Mouse (Mus musculus) liver, embryonic 13.5 days (tissue): ENCODE results near the gene Dhrs1. TPM values are rescaled to one million over a fixed set of nuclear protein-coding genes. Genes with fewer than 3 reads are reported as not detected.

Experiments used
- ATAC-seq: fragments of 200-750 bp; cut with Nextera tagmentation; 2 replicates; pipeline ENCODE4 v1.8.0; 2017; ENCODE audit warnings: low read depth, mild to moderate bottlenecking, moderate number of reproducible peaks, moderate library complexity
- DNase-seq: peaks from one replicate; pipeline ENCODE4 v3.0.0; 2022
- H3K27ac ChIP-seq: fragments of 300-500 bp; sonication (generic); 2 replicates; pipeline ENCODE4 v1.5.1; 2015; ENCODE audit warnings: moderate library complexity, mild to moderate bottlenecking, inconsistent platforms
- H3K27me3 ChIP-seq: fragments of 300-500 bp; sonication (generic); 2 replicates; pipeline ENCODE4 v1.6.1; 2015; ENCODE audit warnings: mild to moderate bottlenecking, inconsistent platforms
- H3K36me3 ChIP-seq: fragments of 300-500 bp; sonication (generic); 2 replicates; pipeline ENCODE4 v1.6.1; 2015; ENCODE audit warnings: mild to moderate bottlenecking, inconsistent platforms
- H3K4me1 ChIP-seq: fragments of 300-500 bp; sonication (generic); replicated peaks from 2 replicates; pipeline ENCODE4 v1.6.1; 2015; ENCODE audit warnings: inconsistent platforms
- H3K4me2 ChIP-seq: fragments of 300-500 bp; sonication (generic); 2 replicates; pipeline ENCODE4 v1.6.1; 2015; ENCODE audit warnings: inconsistent platforms, mild to moderate bottlenecking, moderate library complexity
- H3K4me3 ChIP-seq: fragments of 300-500 bp; sonication (generic); replicated peaks from 2 replicates; pipeline ENCODE4 v1.5.1; 2015; ENCODE audit warnings: mild to moderate bottlenecking, inconsistent platforms
- H3K9ac ChIP-seq: fragments of 300-500 bp; sonication (generic); 2 replicates; pipeline ENCODE4 v1.6.1; 2015; ENCODE audit warnings: mild to moderate bottlenecking, inconsistent platforms
- H3K9me3 ChIP-seq: fragments of 300-500 bp; sonication (generic); replicated peaks from 2 replicates; pipeline ENCODE4 v1.6.1; 2016; ENCODE audit warnings: inconsistent platforms
- WGBS: fragments of 180-500 bp; shearing (Covaris S2); methylation state at CpG from one replicate; pipeline ENCODE4 v1.1.7; 2015; ENCODE audit not compliant: insufficient replicate concordance; 5-methylcytosine and 5-hydroxymethylcytosine counted together
- polyA plus RNA-seq: library from polyadenylated mRNA; unstranded; fragments of >200 nt; fragmentation: Nextera tagmentation; extraction: Ambion mirVana; gene quantifications from 2 replicates; pipeline ENCODE4 v1.2.1, GENCODE M21; 2015

Dhrs1 gene
- polyA plus RNA-seq, 1 experiment from 2014 or later = 36.4 TPM

- H3K9me3 ChIP-seq = no peaks in the 10 kb centered on the region
- no peak for ATAC-seq
- DNase-seq = no peak
- WGBS = 76% methylated on average over 11 of the region's 11 CpGs
- H3K36me3 ChIP-seq = 0 out of 2 replicates have a peak, but pooled peaks cover under 1% of the 10 kb centered on the region
- H3K4me1 ChIP-seq = peaks cover 20% of the 10 kb centered on the region
- H3K9ac ChIP-seq = no peak overlapping the region
- H3K4me3 ChIP-seq = no peak overlapping the region
- no peak overlapping the region for H3K27ac ChIP-seq
- no peak overlapping the region for H3K4me2 ChIP-seq
- peaks cover 39% of the 10 kb centered on the region for H3K27me3 ChIP-seq
Measured at GRCm38 (mm10) chr14:55780736-55781135, 35.2 kb upstream of the Dhrs1 start.

- no peaks in the 10 kb centered on the region for H3K9me3 ChIP-seq
- WGBS = 64% methylated on average over 16 of the region's 16 CpGs
- H3K9ac ChIP-seq = no peak overlapping the region
- H3K4me3 ChIP-seq = no peak overlapping the region
- H3K27ac ChIP-seq = no peak overlapping the region
- ATAC-seq (no peak), DNase-seq (no peak)
- no peaks in the 10 kb centered on the region for H3K36me3 ChIP-seq
- H3K4me1 ChIP-seq = peaks cover 20% of the 10 kb centered on the region
- H3K27me3 ChIP-seq = peaks cover 37% of the 10 kb centered on the region
- H3K4me2 ChIP-seq = no peak overlapping the region
Measured at GRCm38 (mm10) chr14:55779656-55780055, 34.2 kb upstream of the Dhrs1 start.

GRCm38 (mm10) chr14:55778686-55779085 lies 33.2 kb upstream of the Dhrs1 start:
- DNase-seq = no peak
- Histone ChIP-seq H3K4me1 (peaks cover 20% of the 10 kb centered on the region), H3K4me2 (no peak overlapping the region), H3K4me3 (no peak overlapping the region), H3K9ac (no peak overlapping the region), H3K27me3 (peaks cover 35% of the 10 kb centered on the region), H3K36me3 (no peaks in the 10 kb centered on the region), H3K27ac (no peak overlapping the region), H3K9me3 (no peaks in the 10 kb centered on the region)
- 79% methylated on average over 15 of the region's 15 CpGs for WGBS
- no peak for ATAC-seq

DNA sequence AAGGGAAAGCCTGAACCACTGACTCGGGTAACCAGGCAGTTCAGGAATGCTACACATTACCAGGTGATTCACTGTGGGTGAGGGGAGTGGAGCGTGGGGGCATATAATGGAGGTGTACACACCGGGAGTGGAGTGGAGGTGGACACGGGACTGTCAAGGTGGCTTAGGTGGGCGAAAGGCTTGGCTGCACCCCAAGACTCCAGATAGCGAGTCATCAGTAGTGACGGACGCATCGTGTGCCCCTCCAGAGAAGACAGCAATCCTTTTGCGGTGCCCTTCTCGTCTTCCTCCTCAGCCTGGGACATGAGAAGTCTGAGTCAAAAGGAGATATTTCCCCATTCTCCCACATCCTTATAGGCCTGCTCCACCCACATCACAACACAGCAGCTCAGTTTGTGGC lies 32.3 kb upstream of the Dhrs1 start:
- peaks cover 33% of the 10 kb centered on the region for H3K27me3 ChIP-seq
- no peak overlapping the region for H3K27ac ChIP-seq
- WGBS = 67% methylated on average over 11 of the region's 11 CpGs

DNA sequence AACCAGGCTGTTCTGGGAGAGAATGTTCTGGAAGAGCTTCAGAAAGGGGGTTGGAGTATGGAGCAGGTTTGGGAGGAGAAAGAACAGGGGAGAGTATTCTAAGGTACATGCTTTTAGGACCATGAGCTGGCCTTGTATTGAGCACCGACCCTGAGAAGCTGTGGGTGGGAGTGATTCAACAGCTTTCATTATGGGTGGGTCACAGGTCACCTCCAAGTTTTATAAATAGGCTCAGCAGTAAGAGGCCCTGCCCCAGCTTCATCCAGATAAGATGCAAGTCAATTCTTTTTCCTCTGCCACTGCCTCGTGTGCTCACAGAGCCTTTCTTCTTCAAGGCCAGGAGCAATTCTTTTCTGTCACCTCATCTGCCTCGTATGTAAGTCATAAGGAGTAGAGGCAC lies 31.7 kb upstream of the Dhrs1 start:
- no peak overlapping the region for H3K9ac ChIP-seq
- no peak overlapping the region for H3K27ac ChIP-seq
- no peaks in the 10 kb centered on the region for H3K9me3 ChIP-seq
- H3K36me3 ChIP-seq = no peaks in the 10 kb centered on the region
- no peak overlapping the region for H3K4me2 ChIP-seq
- H3K4me3 ChIP-seq = no peak overlapping the region
- peaks cover 20% of the 10 kb centered on the region for H3K4me1 ChIP-seq
- 20% methylated on average over 3 of the region's 3 CpGs for WGBS
- ATAC-seq (no peak), DNase-seq (no peak)
- H3K27me3 ChIP-seq = peaks cover 31% of the 10 kb centered on the region

More for the DNA sequence above, 32.3 kb upstream of the Dhrs1 start:
- no peak for DNase-seq
- Histone ChIP-seq H3K9ac (no peak overlapping the region), H3K36me3 (no peaks in the 10 kb centered on the region), H3K9me3 (no peaks in the 10 kb centered on the region), H3K4me3 (no peak overlapping the region), H3K4me2 (no peak overlapping the region), H3K4me1 (peaks cover 20% of the 10 kb centered on the region)
- ATAC-seq = no peak

GRCm38 (mm10) chr14:55776711-55777110 lies 31.2 kb upstream of the Dhrs1 start:
- no peaks in the 10 kb centered on the region for H3K9me3 ChIP-seq
- no peaks in the 10 kb centered on the region for H3K36me3 ChIP-seq
- H3K4me3 ChIP-seq = no peak overlapping the region
- no peak overlapping the region for H3K9ac ChIP-seq
- ATAC-seq = no peak
- H3K27me3 ChIP-seq = peaks cover 29% of the 10 kb centered on the region
- no peak overlapping the region for H3K4me2 ChIP-seq
- no peak overlapping the region for H3K27ac ChIP-seq
- H3K4me1 ChIP-seq = peaks cover 20% of the 10 kb centered on the region
- 44% methylated on average over 7 of the region's 7 CpGs for WGBS
- no peak for DNase-seq

DNA sequence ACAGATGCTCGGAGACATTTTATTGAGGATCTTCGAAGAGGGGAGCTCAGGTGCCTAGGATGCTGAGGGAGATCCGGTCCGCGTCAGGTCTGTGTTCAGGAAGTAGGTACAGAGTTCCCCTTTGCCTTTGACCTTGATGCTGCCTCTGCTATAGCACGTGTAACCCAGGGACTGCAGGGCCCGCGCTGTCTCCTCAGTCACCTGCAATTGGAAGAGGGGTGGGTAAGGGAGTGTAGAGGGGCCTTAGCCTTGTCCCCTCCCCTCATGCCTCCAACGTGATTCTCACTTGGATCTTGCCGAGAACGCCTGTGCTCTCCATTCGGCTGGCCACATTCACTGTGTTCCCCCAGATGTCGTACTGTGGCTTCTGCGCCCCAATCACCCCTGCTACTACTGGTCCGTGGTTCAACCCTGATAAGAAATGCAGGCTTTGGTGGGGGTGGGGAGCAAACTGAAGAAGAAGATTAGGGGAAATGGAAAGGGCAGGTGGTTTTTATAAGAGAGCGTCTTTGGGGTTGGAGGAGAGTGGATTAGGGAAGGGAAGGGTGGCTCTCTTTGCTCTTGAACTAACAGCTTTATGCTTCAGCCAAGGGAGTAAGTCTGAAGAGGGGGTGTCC lies 23.7 kb upstream of the Dhrs1 start:
- Histone ChIP-seq H3K4me3 (0 out of 2 replicates have a peak overlapping the region, but pooled peaks have one; percentile 3), H3K27me3 (peaks cover 53% of the 10 kb centered on the region), H3K4me1 (peaks cover 57% of the 10 kb centered on the region), H3K4me2 (peak overlapping the region; percentile 42), H3K9me3 (no peaks in the 10 kb centered on the region), H3K36me3 (no peaks in the 10 kb centered on the region), H3K9ac (peak overlapping the region; percentile 50; the same call in 1 of the 2 replicates), H3K27ac (no peak overlapping the region)
- WGBS = 31% methylated on average over 16 of the region's 16 CpGs
- peak; percentile 73 for ATAC-seq
- no peak for DNase-seq

DNA sequence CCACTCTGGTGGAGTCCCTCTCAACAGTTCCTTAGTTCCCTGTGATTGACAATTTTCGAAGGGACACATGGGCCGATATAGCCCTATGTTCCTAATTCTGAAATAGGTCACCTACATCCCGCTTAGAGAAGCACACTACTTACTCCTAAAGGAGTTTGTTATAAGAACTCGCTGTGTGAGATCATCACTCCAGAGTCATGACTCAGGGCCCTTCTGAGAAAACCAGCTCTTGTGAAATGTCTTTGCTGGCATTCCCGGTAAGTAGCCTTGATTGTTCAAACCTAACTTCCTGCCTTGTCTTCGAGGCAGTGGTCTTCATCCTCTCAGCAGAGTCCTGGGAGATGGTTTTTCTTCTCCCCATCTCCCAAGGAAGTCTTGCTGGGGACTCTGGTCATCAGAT lies 23.1 kb upstream of the Dhrs1 start:
- peak overlapping the region; percentile 75 for H3K4me2 ChIP-seq
- DNase-seq = no peak
- H3K27ac ChIP-seq = no peak overlapping the region
- H3K36me3 ChIP-seq = no peaks in the 10 kb centered on the region
- H3K9me3 ChIP-seq = no peaks in the 10 kb centered on the region
- no peak overlapping the region for H3K4me3 ChIP-seq
- 75% methylated on average over 6 of the region's 6 CpGs for WGBS
- peaks cover 57% of the 10 kb centered on the region for H3K4me1 ChIP-seq
- H3K9ac ChIP-seq = peak overlapping the region; percentile 69; the same call in 1 of the 2 replicates
- no peak for ATAC-seq
- H3K27me3 ChIP-seq = peaks cover 52% of the 10 kb centered on the region

GRCm38 (mm10) chr14:55767519-55768414 lies 22.3 kb upstream of the Dhrs1 start:
- no peak overlapping the region for H3K27ac ChIP-seq
- H3K27me3 ChIP-seq = peaks cover 55% of the 10 kb centered on the region
- WGBS = 9% methylated on average over 52 of the region's 52 CpGs

GRCm38 (mm10) chr14:55765696-55766095 lies 20.2 kb upstream of the Dhrs1 start, which contains the start of gene Ltb4r1:
Ltb4r1 (plus strand) TSS chr14:55765962.
- H3K36me3 ChIP-seq = no peaks in the 10 kb centered on the region
- H3K9ac ChIP-seq = no peak within 1 kb of the TSS
- DNase-seq (no peak), ATAC-seq (no peak)
- 23% methylated on average over 4 of the region's 4 CpGs for WGBS
- no peaks in the 10 kb centered on the region for H3K9me3 ChIP-seq
- H3K4me2 ChIP-seq = no peak within 1 kb of the TSS
- peak within 1 kb of the TSS; percentile 47; the same call in 1 of the 2 replicates for H3K27ac ChIP-seq
- H3K4me1 ChIP-seq = peaks cover 71% of the 10 kb centered on the region
- no peak within 1 kb of the TSS for H3K4me3 ChIP-seq
- H3K27me3 ChIP-seq = peaks cover 69% of the 10 kb centered on the region

More at GRCm38 (mm10) chr14:55767519-55768414, 22.3 kb upstream of the Dhrs1 start:
- Histone ChIP-seq H3K4me1 (peaks cover 62% of the 10 kb centered on the region), H3K9me3 (no peaks in the 10 kb centered on the region), H3K4me3 (peak overlapping the region; percentile 50), H3K4me2 (peak overlapping the region; percentile 75), H3K36me3 (no peaks in the 10 kb centered on the region), H3K9ac (peak overlapping the region; percentile 69)
- peak; percentile 47 for ATAC-seq
- DNase-seq = no peak

- Histone ChIP-seq H3K4me3 (peak overlapping the region; percentile 58; the same call in 1 of the 2 replicates), H3K4me2 (peak overlapping the region; percentile 79), H3K27ac (0 out of 2 replicates have a peak overlapping the region, but pooled peaks have one; percentile 1), H3K27me3 (peaks cover 69% of the 10 kb centered on the region), H3K4me1 (peaks cover 62% of the 10 kb centered on the region), H3K9me3 (no peaks in the 10 kb centered on the region), H3K9ac (no peak overlapping the region), H3K36me3 (no peaks in the 10 kb centered on the region)
- 33% methylated on average over 7 of the region's 7 CpGs for WGBS
- no peak for DNase-seq
- ATAC-seq = no peak
Measured at GRCm38 (mm10) chr14:55763166-55763565, 17.7 kb upstream of the Dhrs1 start.
